Mouse (Mus musculus): ENCODE results near the gene Hcrt. TPM values are rescaled to one million over a fixed set of nuclear protein-coding genes. Genes with fewer than 3 reads are reported as not detected.

Gene Hcrt
- polyA plus RNA-seq, 1 experiment = not detected

GRCm38 (mm10) chr11:100718866-100719265, 43.9 kb downstream of the Hcrt start:
- peaks cover 25% of the 10 kb centered on the region for H3K79me3 ChIP-seq (ENCODE audit: low read depth)
- peaks cover 49% of the 10 kb centered on the region for H3K36me3 ChIP-seq (ENCODE audit: control insufficient read depth, insufficient read depth)
- no peak overlapping the region for H3K4me3 ChIP-seq (ENCODE audit: insufficient read depth, poor library complexity, severe bottlenecking)
- H3ac ChIP-seq (ENCODE audit: control insufficient read depth, insufficient read length, low read depth) = no peak overlapping the region
- peaks cover 49% of the 10 kb centered on the region for H3K79me2 ChIP-seq (ENCODE audit: control insufficient read depth, insufficient read depth)
- no peaks in the 10 kb centered on the region for H3K27me3 ChIP-seq (ENCODE audit: control insufficient read depth, insufficient read depth, insufficient read length)
- TF ChIP-seq MAX (IDR thresholded peaks at IDR 0.05) = no peak
- TF ChIP-seq MYOD1 (IDR thresholded peaks at IDR 0.05; ENCODE audit: control insufficient read depth, insufficient read length, low read depth) = no peak
- no peak for TF ChIP-seq USF1 (IDR thresholded peaks at IDR 0.05; ENCODE audit: low read depth)
- no peak for TF ChIP-seq MYOG (IDR thresholded peaks at IDR 0.05; ENCODE audit: control insufficient read depth, extremely low read depth, insufficient read length)
- TF ChIP-seq CTCF (IDR thresholded peaks at IDR 0.05; ENCODE audit: control insufficient read depth, insufficient read depth, insufficient read length) = no peak
- TF ChIP-seq CEBPB (IDR thresholded peaks at IDR 0.05; ENCODE audit: low read depth) = no peak
- TF ChIP-seq FOSL1 (IDR thresholded peaks at IDR 0.05; ENCODE audit: insufficient read depth, low read length, poor library complexity, severe bottlenecking) = no peak

- peaks cover 53% of the 10 kb centered on the region for H3K36me3 ChIP-seq (ENCODE audit: control insufficient read depth, insufficient read depth)
Measured at GRCm38 (mm10) chr11:100718462-100718861, 44.3 kb downstream of the Hcrt start.

GRCm38 (mm10) chr11:100716649-100717048, 46.1 kb downstream of the Hcrt start:
- no peaks in the 10 kb centered on the region for H3K27me3 ChIP-seq (ENCODE audit: control insufficient read depth, insufficient read depth, insufficient read length)
- no peak overlapping the region for H3ac ChIP-seq (ENCODE audit: control insufficient read depth, insufficient read length, low read depth)
- peaks cover 54% of the 10 kb centered on the region for H3K36me3 ChIP-seq (ENCODE audit: control insufficient read depth, insufficient read depth)
- TF ChIP-seq MYOG (IDR thresholded peaks at IDR 0.05; ENCODE audit: control insufficient read depth, extremely low read depth, insufficient read length) (no peak), MYOD1 (IDR thresholded peaks at IDR 0.05; ENCODE audit: control insufficient read depth, insufficient read length, low read depth) (no peak), MAX (IDR thresholded peaks at IDR 0.05) (no peak), FOSL1 (IDR thresholded peaks at IDR 0.05; ENCODE audit: insufficient read depth, low read length, poor library complexity, severe bottlenecking) (no peak), USF1 (IDR thresholded peaks at IDR 0.05; ENCODE audit: low read depth) (no peak), CTCF (IDR thresholded peaks at IDR 0.05; ENCODE audit: control insufficient read depth, insufficient read depth, insufficient read length) (no peak), CEBPB (IDR thresholded peaks at IDR 0.05; ENCODE audit: low read depth) (no peak)
- H3K79me3 ChIP-seq (ENCODE audit: low read depth) = peaks cover 14% of the 10 kb centered on the region
- H3K4me3 ChIP-seq (ENCODE audit: insufficient read depth, poor library complexity, severe bottlenecking) = no peak overlapping the region
- peaks cover 33% of the 10 kb centered on the region for H3K79me2 ChIP-seq (ENCODE audit: control insufficient read depth, insufficient read depth)

More at GRCm38 (mm10) chr11:100718462-100718861, 44.3 kb downstream of the Hcrt start:
- H3ac ChIP-seq (ENCODE audit: control insufficient read depth, insufficient read length, low read depth) = no peak overlapping the region
- TF ChIP-seq USF1 (IDR thresholded peaks at IDR 0.05; ENCODE audit: low read depth) (no peak), FOSL1 (IDR thresholded peaks at IDR 0.05; ENCODE audit: insufficient read depth, low read length, poor library complexity, severe bottlenecking) (no peak), MYOG (IDR thresholded peaks at IDR 0.05; ENCODE audit: control insufficient read depth, extremely low read depth, insufficient read length) (no peak), CTCF (IDR thresholded peaks at IDR 0.05; ENCODE audit: control insufficient read depth, insufficient read depth, insufficient read length) (no peak), MYOD1 (IDR thresholded peaks at IDR 0.05; ENCODE audit: control insufficient read depth, insufficient read length, low read depth) (no peak), MAX (IDR thresholded peaks at IDR 0.05) (no peak), CEBPB (IDR thresholded peaks at IDR 0.05; ENCODE audit: low read depth) (no peak)
- no peak overlapping the region for H3K4me3 ChIP-seq (ENCODE audit: insufficient read depth, poor library complexity, severe bottlenecking)
- no peaks in the 10 kb centered on the region for H3K27me3 ChIP-seq (ENCODE audit: control insufficient read depth, insufficient read depth, insufficient read length)
- H3K79me3 ChIP-seq (ENCODE audit: low read depth) = peaks cover 22% of the 10 kb centered on the region
- peaks cover 45% of the 10 kb centered on the region for H3K79me2 ChIP-seq (ENCODE audit: control insufficient read depth, insufficient read depth)

GRCm38 (mm10) chr11:100714948-100715347, 47.8 kb downstream of the Hcrt start:
- no peak for TF ChIP-seq CTCF (IDR thresholded peaks at IDR 0.05; ENCODE audit: control insufficient read depth, insufficient read depth, insufficient read length)
- no peak for TF ChIP-seq USF1 (IDR thresholded peaks at IDR 0.05; ENCODE audit: low read depth)
- TF ChIP-seq MAX (IDR thresholded peaks at IDR 0.05) = no peak
- TF ChIP-seq CEBPB (IDR thresholded peaks at IDR 0.05; ENCODE audit: low read depth) = no peak
- no peak for TF ChIP-seq FOSL1 (IDR thresholded peaks at IDR 0.05; ENCODE audit: insufficient read depth, low read length, poor library complexity, severe bottlenecking)
- TF ChIP-seq MYOD1 (IDR thresholded peaks at IDR 0.05; ENCODE audit: control insufficient read depth, insufficient read length, low read depth) = no peak
- no peak for TF ChIP-seq MYOG (IDR thresholded peaks at IDR 0.05; ENCODE audit: control insufficient read depth, extremely low read depth, insufficient read length)
- Histone ChIP-seq H3K27me3 (ENCODE audit: control insufficient read depth, insufficient read depth, insufficient read length) (no peaks in the 10 kb centered on the region), H3K79me3 (ENCODE audit: low read depth) (peaks cover 10% of the 10 kb centered on the region), H3K4me3 (ENCODE audit: insufficient read depth, poor library complexity, severe bottlenecking) (no peak overlapping the region), H3K36me3 (ENCODE audit: control insufficient read depth, insufficient read depth) (peaks cover 64% of the 10 kb centered on the region), H3K79me2 (ENCODE audit: control insufficient read depth, insufficient read depth) (peaks cover 29% of the 10 kb centered on the region), H3ac (ENCODE audit: control insufficient read depth, insufficient read length, low read depth) (no peak overlapping the region)

- no peaks in the 10 kb centered on the region for H3K27me3 ChIP-seq (ENCODE audit: control insufficient read depth, insufficient read depth, insufficient read length)
- peaks cover 24% of the 10 kb centered on the region for H3K79me2 ChIP-seq (ENCODE audit: control insufficient read depth, insufficient read depth)
- peaks cover 6% of the 10 kb centered on the region for H3K79me3 ChIP-seq (ENCODE audit: low read depth)
- peaks cover 64% of the 10 kb centered on the region for H3K36me3 ChIP-seq (ENCODE audit: control insufficient read depth, insufficient read depth)
- peak; percentile 52 for TF ChIP-seq CTCF (IDR thresholded peaks at IDR 0.05; ENCODE audit: control insufficient read depth, insufficient read depth, insufficient read length)
- TF ChIP-seq USF1 (IDR thresholded peaks at IDR 0.05; ENCODE audit: low read depth) = no peak
- no peak overlapping the region for H3K4me3 ChIP-seq (ENCODE audit: insufficient read depth, poor library complexity, severe bottlenecking)
- H3ac ChIP-seq (ENCODE audit: control insufficient read depth, insufficient read length, low read depth) = no peak overlapping the region
Measured at GRCm38 (mm10) chr11:100714534-100714915, 48.2 kb downstream of the Hcrt start.

Measured in C2C12 (cell line).